Mouse (Mus musculus): ENCODE results near the gene Defb28. TPM values are rescaled to one million over a fixed set of nuclear protein-coding genes. Genes with fewer than 3 reads are reported as not detected.

Gene Defb28
- polyA plus RNA-seq, 1 experiment from 2014 or later: not detected

- H3K36me3 ChIP-seq (ENCODE audit: control insufficient read depth, insufficient read depth, low read length): no peaks in the 10 kb centered on the region
- WGBS: 55% methylated on average over 13 of the region's 13 CpGs
- H3K9me3 ChIP-seq (ENCODE audit: control insufficient read depth, low read length): peaks cover 4% of the 10 kb centered on the region
- no peak within 1 kb of the TSS for H3K4me2 ChIP-seq (ENCODE audit: low read length)
- no peak within 1 kb of the TSS for H3K9ac ChIP-seq (ENCODE audit: low read length)
- H3K4me1 ChIP-seq (ENCODE audit: control insufficient read depth in 2 of 2, insufficient read depth in 2 of 2, low read length in 2 of 2): no peaks in the 10 kb centered on the region
- H3K4me3 ChIP-seq (ENCODE audit: control insufficient read depth in 1 of 2, insufficient read depth in 1 of 2, low read depth in 1 of 2, low read length in 2 of 2): no peak within 1 kb of the TSS
- ATAC-seq (ENCODE audit: insufficient number of reproducible peaks, insufficient read depth, low FRiP score, low read depth): no peak
- H3K27me3 ChIP-seq (ENCODE audit: control insufficient read depth, insufficient read depth, low read length): no peaks in the 10 kb centered on the region
- H3K27ac ChIP-seq (replicated peaks in 1 of 2; ENCODE audit: control insufficient read depth in 1 of 2, insufficient read depth in 1 of 2, low read depth in 2 of 2, low read length in 2 of 2): no peak within 1 kb of the TSS
These were observed 22.1 kb downstream of the Defb28 start, which contains the start of gene Defb29 for GRCm38 (mm10) chr2:152539944-152540710. Defb29 (minus strand) TSS chr2:152540098.

- no peaks in the 10 kb centered on the region for H3K27me3 ChIP-seq (ENCODE audit: control insufficient read depth, insufficient read depth, low read length)
- ATAC-seq (ENCODE audit: insufficient number of reproducible peaks, insufficient read depth, low FRiP score, low read depth): no peak
- peaks cover 4% of the 10 kb centered on the region for H3K9me3 ChIP-seq (ENCODE audit: control insufficient read depth, low read length)
- H3K36me3 ChIP-seq (ENCODE audit: control insufficient read depth, insufficient read depth, low read length): no peaks in the 10 kb centered on the region
- no peak overlapping the region for H3K4me2 ChIP-seq (ENCODE audit: low read length)
- H3K4me3 ChIP-seq (ENCODE audit: control insufficient read depth in 1 of 2, insufficient read depth in 1 of 2, low read depth in 1 of 2, low read length in 2 of 2): no peak overlapping the region
- no peaks in the 10 kb centered on the region for H3K4me1 ChIP-seq (ENCODE audit: control insufficient read depth in 2 of 2, insufficient read depth in 2 of 2, low read length in 2 of 2)
- WGBS: 81% methylated on average over 9 of the region's 9 CpGs
- no peak overlapping the region for H3K27ac ChIP-seq (replicated peaks in 1 of 2; ENCODE audit: control insufficient read depth in 1 of 2, insufficient read depth in 1 of 2, low read depth in 2 of 2, low read length in 2 of 2)
- no peak overlapping the region for H3K9ac ChIP-seq (ENCODE audit: low read length)
These were observed 23.9 kb downstream of the Defb28 start for GRCm38 (mm10) chr2:152541979-152542378.

DNA sequence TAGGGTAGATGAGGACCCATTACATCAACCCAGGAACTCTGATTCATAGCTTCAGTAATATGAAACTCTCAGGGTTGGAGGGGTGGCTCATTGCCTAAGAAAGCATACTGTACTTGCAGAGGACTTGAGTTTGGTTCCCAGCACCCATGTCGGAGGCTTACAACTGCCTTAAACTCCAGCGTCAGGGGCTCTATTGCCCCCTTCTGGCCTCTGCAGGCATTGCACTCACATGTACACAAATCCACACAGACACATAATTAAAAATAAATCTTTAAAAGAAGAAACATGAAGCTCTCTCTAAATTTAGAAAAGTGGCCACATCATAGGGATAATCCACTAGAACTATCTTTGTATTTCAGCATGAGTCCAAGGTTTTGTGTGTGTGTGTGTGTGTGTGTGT lies 24.8 kb downstream of the Defb28 start:
- Histone ChIP-seq H3K9ac (ENCODE audit: low read length) (no peak overlapping the region), H3K9me3 (ENCODE audit: control insufficient read depth, low read length) (peaks cover 4% of the 10 kb centered on the region), H3K4me1 (ENCODE audit: control insufficient read depth in 2 of 2, insufficient read depth in 2 of 2, low read length in 2 of 2) (no peaks in the 10 kb centered on the region), H3K36me3 (ENCODE audit: control insufficient read depth, insufficient read depth, low read length) (no peaks in the 10 kb centered on the region), H3K27me3 (ENCODE audit: control insufficient read depth, insufficient read depth, low read length) (no peaks in the 10 kb centered on the region), H3K4me3 (ENCODE audit: control insufficient read depth in 1 of 2, insufficient read depth in 1 of 2, low read depth in 1 of 2, low read length in 2 of 2) (no peak overlapping the region), H3K4me2 (ENCODE audit: low read length) (no peak overlapping the region), H3K27ac (replicated peaks in 1 of 2; ENCODE audit: control insufficient read depth in 1 of 2, insufficient read depth in 1 of 2, low read depth in 2 of 2, low read length in 2 of 2) (no peak overlapping the region)
- ATAC-seq (ENCODE audit: insufficient number of reproducible peaks, insufficient read depth, low FRiP score, low read depth): no peak
- WGBS: 64% methylated on average over 2 of the region's 2 CpGs

- Histone ChIP-seq H3K27me3 (ENCODE audit: control insufficient read depth, insufficient read depth, low read length) (no peaks in the 10 kb centered on the region), H3K9me3 (ENCODE audit: control insufficient read depth, low read length) (peaks cover 4% of the 10 kb centered on the region), H3K4me3 (ENCODE audit: control insufficient read depth in 1 of 2, insufficient read depth in 1 of 2, low read depth in 1 of 2, low read length in 2 of 2) (no peak overlapping the region), H3K4me2 (ENCODE audit: low read length) (no peak overlapping the region), H3K36me3 (ENCODE audit: control insufficient read depth, insufficient read depth, low read length) (no peaks in the 10 kb centered on the region), H3K4me1 (ENCODE audit: control insufficient read depth in 2 of 2, insufficient read depth in 2 of 2, low read length in 2 of 2) (no peaks in the 10 kb centered on the region), H3K9ac (ENCODE audit: low read length) (no peak overlapping the region), H3K27ac (replicated peaks in 1 of 2; ENCODE audit: control insufficient read depth in 1 of 2, insufficient read depth in 1 of 2, low read depth in 2 of 2, low read length in 2 of 2) (no peak overlapping the region)
- ATAC-seq (ENCODE audit: insufficient number of reproducible peaks, insufficient read depth, low FRiP score, low read depth): no peak
- WGBS: 52% methylated on average over 4 of the region's 4 CpGs
These were observed 25.4 kb downstream of the Defb28 start for GRCm38 (mm10) chr2:152543478-152543877.

DNA sequence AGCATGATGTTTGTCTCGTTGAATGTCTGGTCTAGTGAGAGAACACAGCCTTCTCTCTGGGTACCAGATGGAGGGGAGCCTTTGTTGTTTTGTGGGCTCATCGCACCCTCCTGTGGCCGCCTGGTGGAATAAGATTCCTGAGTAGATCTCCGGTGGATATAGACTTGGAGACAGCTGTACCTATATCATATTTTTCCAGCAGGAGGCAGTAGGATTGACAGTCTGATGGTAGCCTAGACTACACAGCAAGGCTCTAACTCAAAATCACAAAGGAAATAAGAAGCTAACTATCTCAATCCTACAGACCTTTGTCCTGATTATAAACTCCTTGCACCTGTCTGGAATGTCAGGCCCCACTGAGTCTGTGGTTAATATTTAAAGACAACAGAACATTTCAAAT lies 26.6 kb downstream of the Defb28 start:
- Histone ChIP-seq H3K4me2 (ENCODE audit: low read length) (no peak overlapping the region), H3K27ac (replicated peaks in 1 of 2; ENCODE audit: control insufficient read depth in 1 of 2, insufficient read depth in 1 of 2, low read depth in 2 of 2, low read length in 2 of 2) (no peak overlapping the region), H3K4me1 (ENCODE audit: control insufficient read depth in 2 of 2, insufficient read depth in 2 of 2, low read length in 2 of 2) (no peaks in the 10 kb centered on the region), H3K27me3 (ENCODE audit: control insufficient read depth, insufficient read depth, low read length) (no peaks in the 10 kb centered on the region), H3K9ac (ENCODE audit: low read length) (no peak overlapping the region), H3K36me3 (ENCODE audit: control insufficient read depth, insufficient read depth, low read length) (no peaks in the 10 kb centered on the region), H3K4me3 (ENCODE audit: control insufficient read depth in 1 of 2, insufficient read depth in 1 of 2, low read depth in 1 of 2, low read length in 2 of 2) (no peak overlapping the region), H3K9me3 (ENCODE audit: control insufficient read depth, low read length) (peaks cover 4% of the 10 kb centered on the region)
- ATAC-seq (ENCODE audit: insufficient number of reproducible peaks, insufficient read depth, low FRiP score, low read depth): no peak
- WGBS: 19% methylated on average over 4 of the region's 4 CpGs

DNA sequence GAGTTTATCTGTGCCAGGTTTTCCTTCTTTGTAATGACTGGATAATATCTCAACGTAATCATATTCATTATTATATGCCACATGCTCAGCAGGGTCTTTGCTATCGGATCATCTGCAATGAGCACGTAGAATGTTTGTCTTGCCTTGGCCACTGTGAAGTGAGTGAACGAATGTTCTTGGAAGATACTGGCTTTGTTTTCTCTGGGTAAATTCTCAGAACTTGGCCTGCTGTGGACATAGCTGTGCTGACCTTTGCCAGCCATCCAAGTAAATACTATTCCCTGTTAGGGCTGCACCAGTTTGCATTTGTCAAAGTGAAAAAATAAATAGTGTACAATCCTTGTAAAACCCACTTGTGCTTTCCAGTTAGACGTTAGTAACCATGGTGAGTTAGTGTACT lies 30.1 kb downstream of the Defb28 start:
- WGBS: 78% methylated on average over 5 of the region's 5 CpGs
- H3K9me3 ChIP-seq (ENCODE audit: control insufficient read depth, low read length): no peaks in the 10 kb centered on the region
- H3K4me2 ChIP-seq (ENCODE audit: low read length): no peak overlapping the region
- H3K9ac ChIP-seq (ENCODE audit: low read length): no peak overlapping the region
- no peaks in the 10 kb centered on the region for H3K36me3 ChIP-seq (ENCODE audit: control insufficient read depth, insufficient read depth, low read length)
- ATAC-seq (ENCODE audit: insufficient number of reproducible peaks, insufficient read depth, low FRiP score, low read depth): no peak
- no peak overlapping the region for H3K27ac ChIP-seq (replicated peaks in 1 of 2; ENCODE audit: control insufficient read depth in 1 of 2, insufficient read depth in 1 of 2, low read depth in 2 of 2, low read length in 2 of 2)
- no peaks in the 10 kb centered on the region for H3K27me3 ChIP-seq (ENCODE audit: control insufficient read depth, insufficient read depth, low read length)
- H3K4me3 ChIP-seq (ENCODE audit: control insufficient read depth in 1 of 2, insufficient read depth in 1 of 2, low read depth in 1 of 2, low read length in 2 of 2): no peak overlapping the region
- H3K4me1 ChIP-seq (ENCODE audit: control insufficient read depth in 2 of 2, insufficient read depth in 2 of 2, low read length in 2 of 2): no peaks in the 10 kb centered on the region

GRCm38 (mm10) chr2:152553774-152554423 lies 35.8 kb downstream of the Defb28 start:
- ATAC-seq (ENCODE audit: insufficient number of reproducible peaks, insufficient read depth, low FRiP score, low read depth): no peak
- Histone ChIP-seq H3K9me3 (ENCODE audit: control insufficient read depth, low read length) (no peaks in the 10 kb centered on the region), H3K9ac (ENCODE audit: low read length) (no peak overlapping the region), H3K4me1 (ENCODE audit: control insufficient read depth in 2 of 2, insufficient read depth in 2 of 2, low read length in 2 of 2) (0 out of 4 replicates have a peak, but pooled peaks cover 0 to 4% of the 10 kb centered on the region in 2 experiments), H3K27me3 (ENCODE audit: control insufficient read depth, insufficient read depth, low read length) (no peaks in the 10 kb centered on the region), H3K4me3 (ENCODE audit: control insufficient read depth in 1 of 2, insufficient read depth in 1 of 2, low read depth in 1 of 2, low read length in 2 of 2) (no peak overlapping the region), H3K27ac (replicated peaks in 1 of 2; ENCODE audit: control insufficient read depth in 1 of 2, insufficient read depth in 1 of 2, low read depth in 2 of 2, low read length in 2 of 2) (no peak overlapping the region), H3K4me2 (ENCODE audit: low read length) (peak overlapping the region; percentile 28), H3K36me3 (ENCODE audit: control insufficient read depth, insufficient read depth, low read length) (no peaks in the 10 kb centered on the region)
- 13% methylated on average over 16 of the region's 16 CpGs for WGBS
